Mouse (Mus musculus): ENCODE data around the gene Frmd5.

- TF ChIP-seq POLR2A (IDR thresholded peaks at IDR 0.05; ENCODE audit: low read depth, low read length), result no peak
- no peak for TF ChIP-seq CTCF (IDR thresholded peaks at IDR 0.05; ENCODE audit: extremely low read depth, insufficient read depth, insufficient read length, insufficient replicate concordance)
These were observed 132.7 kb downstream of the Frmd5 start for GRCm38 (mm10) chr2:121674211-121674610.

All from spleen, adult 2 months (tissue).